Mouse (Mus musculus) liver, embryonic 16.5 days (tissue): ENCODE measurements at regions not wholly inside any gene's neighbourhood (a gene's known extent, or its start where the extent isn't known, plus 50 kb on each side); places are given as distances from the start of the nearest gene placed in this dataset.
"Not testable (repeated sequence)": the region's sequence is repeated elsewhere in the genome, so short reads cannot be mapped to it uniquely, and the experiment has no call there.

Experiments
- ATAC-seq: fragments of 200-750 bp; cut with Nextera tagmentation; 2 replicates; pipeline ENCODE4 v1.8.0; 2017; ENCODE audit warnings: low read depth, mild to moderate bottlenecking, moderate number of reproducible peaks, moderate library complexity
- H3K27ac ChIP-seq: fragments of 300-500 bp; sonication (generic); 2 replicates; pipeline ENCODE4 v1.5.1; 2014; ENCODE audit warnings: mild to moderate bottlenecking, low read length
- H3K27me3 ChIP-seq: fragments of 300-500 bp; sonication (generic); 2 replicates; pipeline ENCODE4 v1.6.1; 2014; ENCODE audit warnings: low read depth, low read length, mixed read lengths; ENCODE audit not compliant: control insufficient read depth, insufficient read depth
- H3K36me3 ChIP-seq: fragments of 300-500 bp; sonication (generic); 2 replicates; pipeline ENCODE4 v1.6.1; 2014; ENCODE audit warnings: mild to moderate bottlenecking; ENCODE audit not compliant: control insufficient read depth, insufficient read depth
- H3K4me1 ChIP-seq: fragments of 300-500 bp; sonication (generic); 2 replicates; pipeline ENCODE4 v1.6.1; 2014; ENCODE audit warnings: low read depth, low read length, mixed read lengths; ENCODE audit not compliant: control insufficient read depth
- H3K4me2 ChIP-seq: fragments of 300-500 bp; sonication (generic); 2 replicates; pipeline ENCODE4 v1.6.1; 2014; ENCODE audit warnings: low read depth, low read length, mixed read lengths
- H3K4me3 ChIP-seq: fragments of 300-500 bp; sonication (generic); 2 replicates; pipeline ENCODE4 v1.5.1; 2014; ENCODE audit warnings: low read depth, mild to moderate bottlenecking, low read length
- H3K9ac ChIP-seq: fragments of 300-500 bp; sonication (generic); 2 replicates; pipeline ENCODE4 v1.6.1; 2014; ENCODE audit warnings: low read depth, low read length
- H3K9me3 ChIP-seq: fragments of 300-500 bp; sonication (generic); replicated peaks from 2 replicates; pipeline ENCODE4 v1.6.1; 2016; ENCODE audit warnings: low read length; ENCODE audit not compliant: control insufficient read depth
- WGBS: fragments of 180-500 bp; shearing (Covaris S2); extraction: QIAGEN DNeasy Blood & Tissue Kit; methylation state at CpG from one replicate; pipeline ENCODE4 v1.1.7; 2014; ENCODE audit not compliant: insufficient replicate concordance; 5-methylcytosine and 5-hydroxymethylcytosine counted together

GRCm38 (mm10) chr12:114990916-114991315 lies 1056.6 kb upstream of the Zfp386 start:
- no peak for ATAC-seq
- no peak overlapping the region for H3K27ac ChIP-seq
- WGBS: 52% methylated on average over 1 of the region's 1 CpGs

DNA sequence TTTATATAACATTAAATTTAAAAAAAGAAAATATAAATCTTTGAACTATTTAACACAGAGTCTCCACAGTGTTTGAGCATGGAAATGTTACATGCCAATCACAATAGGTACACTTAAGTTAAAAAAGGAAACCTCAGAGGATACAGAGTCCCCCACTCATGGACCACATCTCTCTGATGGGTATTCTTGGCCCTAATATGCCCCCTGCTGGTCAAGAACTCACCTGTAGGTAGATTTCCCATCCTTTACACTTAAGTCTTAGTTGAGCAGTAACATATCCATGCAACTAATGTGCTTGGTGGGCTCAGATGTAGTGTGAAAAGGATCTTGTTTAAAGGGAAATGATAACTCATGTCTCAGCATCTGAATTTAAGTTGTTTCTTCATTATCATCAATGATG lies 1050.7 kb upstream of the Zfp386 start:
- H3K27me3 ChIP-seq: no peaks in the 10 kb centered on the region
- no peaks in the 10 kb centered on the region for H3K4me1 ChIP-seq
- H3K36me3 ChIP-seq: no peaks in the 10 kb centered on the region
- no peak overlapping the region for H3K4me3 ChIP-seq
- H3K9ac ChIP-seq: no peak overlapping the region
- H3K4me2 ChIP-seq: no peak overlapping the region
- ATAC-seq: no peak
- H3K27ac ChIP-seq: no peak overlapping the region
- no peaks in the 10 kb centered on the region for H3K9me3 ChIP-seq

More at GRCm38 (mm10) chr12:114990916-114991315, 1056.6 kb upstream of the Zfp386 start:
- H3K27me3 ChIP-seq: no peaks in the 10 kb centered on the region
- no peaks in the 10 kb centered on the region for H3K4me1 ChIP-seq
- no peaks in the 10 kb centered on the region for H3K9me3 ChIP-seq
- no peaks in the 10 kb centered on the region for H3K36me3 ChIP-seq
- no peak overlapping the region for H3K4me3 ChIP-seq
- H3K4me2 ChIP-seq: no peak overlapping the region
- no peak overlapping the region for H3K9ac ChIP-seq

DNA sequence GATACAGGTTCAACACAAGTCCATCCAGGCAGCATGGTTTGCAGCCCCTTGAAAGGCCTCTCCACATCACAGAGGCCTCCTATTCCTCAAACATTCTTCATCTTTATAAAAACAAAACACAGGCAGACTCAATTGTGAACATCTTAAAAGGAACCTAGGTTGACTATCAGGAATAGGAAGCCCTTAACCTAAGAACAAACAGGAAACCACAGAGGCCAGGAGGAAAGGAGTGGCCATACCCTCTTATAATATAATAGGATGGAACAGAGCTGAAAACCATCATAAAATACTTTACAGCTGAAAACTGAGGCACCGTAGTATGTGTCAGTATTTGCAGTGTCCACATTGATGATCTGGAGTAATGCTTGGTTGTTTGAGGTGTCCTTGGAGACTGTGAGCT lies 1044.4 kb upstream of the Zfp386 start:
- no peaks in the 10 kb centered on the region for H3K36me3 ChIP-seq
- ATAC-seq: no peak
- H3K4me1 ChIP-seq: no peaks in the 10 kb centered on the region
- H3K4me2 ChIP-seq: no peak overlapping the region
- no peaks in the 10 kb centered on the region for H3K9me3 ChIP-seq
- H3K4me3 ChIP-seq: no peak overlapping the region
- H3K27ac ChIP-seq: no peak overlapping the region
- WGBS: 79% methylated on average over 1 of the region's 1 CpGs
- H3K9ac ChIP-seq: no peak overlapping the region
- H3K27me3 ChIP-seq: no peaks in the 10 kb centered on the region

GRCm38 (mm10) chr12:115008434-115008833 lies 1039.1 kb upstream of the Zfp386 start:
- H3K4me3 ChIP-seq: no peak overlapping the region
- WGBS: 35% methylated on average over 2 of the region's 2 CpGs
- H3K36me3 ChIP-seq: no peaks in the 10 kb centered on the region
- no peaks in the 10 kb centered on the region for H3K27me3 ChIP-seq
- no peaks in the 10 kb centered on the region for H3K9me3 ChIP-seq
- H3K27ac ChIP-seq: no peak overlapping the region
- no peak overlapping the region for H3K4me2 ChIP-seq
- no peak overlapping the region for H3K9ac ChIP-seq
- H3K4me1 ChIP-seq: no peaks in the 10 kb centered on the region
- no peak for ATAC-seq

- H3K4me3 ChIP-seq: no peak overlapping the region
- no peak overlapping the region for H3K27ac ChIP-seq
- no peak overlapping the region for H3K4me2 ChIP-seq
- H3K9ac ChIP-seq: no peak overlapping the region
- H3K27me3 ChIP-seq: no peaks in the 10 kb centered on the region
- no peaks in the 10 kb centered on the region for H3K9me3 ChIP-seq
- no peak for ATAC-seq
- WGBS: 52% methylated on average over 3 of the region's 3 CpGs
- H3K4me1 ChIP-seq: no peaks in the 10 kb centered on the region
- no peaks in the 10 kb centered on the region for H3K36me3 ChIP-seq
Observed at GRCm38 (mm10) chr12:115012751-115013150, 1034.8 kb upstream of the Zfp386 start.

DNA sequence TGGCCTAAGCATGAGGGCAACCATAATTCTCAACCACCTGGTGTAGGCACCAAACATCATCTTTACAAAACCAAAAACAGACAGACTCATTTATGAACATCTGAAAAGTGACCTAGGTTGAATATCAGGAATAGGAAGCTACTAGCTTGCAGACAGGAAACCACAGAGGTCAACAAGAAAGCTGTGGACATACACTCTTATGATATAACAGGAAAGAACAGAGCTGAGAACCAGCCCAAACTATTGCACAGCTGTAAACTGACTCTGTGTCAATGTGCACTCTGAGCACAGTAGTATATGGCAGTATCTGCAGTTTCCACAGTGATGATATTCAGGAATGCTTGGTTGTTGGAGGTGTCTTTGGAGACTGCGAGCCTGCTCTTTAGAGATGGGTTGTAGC lies 1023.8 kb upstream of the Zfp386 start:
- Histone ChIP-seq H3K4me2 (no peak overlapping the region), H3K36me3 (no peaks in the 10 kb centered on the region), H3K4me3 (no peak overlapping the region), H3K27me3 (no peaks in the 10 kb centered on the region), H3K4me1 (no peaks in the 10 kb centered on the region), H3K9ac (no peak overlapping the region), H3K27ac (no peak overlapping the region), H3K9me3 (no peaks in the 10 kb centered on the region)
- 60% methylated on average over 1 of the region's 1 CpGs for WGBS
- peak; percentile 64; the same call in 1 of the 2 replicates for ATAC-seq

- H3K4me2 ChIP-seq: no peak overlapping the region
- ATAC-seq: peak; percentile 24; the same call in 1 of the 2 replicates
- H3K27ac ChIP-seq: no peak overlapping the region
- 51% methylated on average over 3 of the region's 3 CpGs for WGBS
- H3K27me3 ChIP-seq: no peaks in the 10 kb centered on the region
- no peak overlapping the region for H3K9ac ChIP-seq
- H3K4me1 ChIP-seq: no peaks in the 10 kb centered on the region
- no peaks in the 10 kb centered on the region for H3K9me3 ChIP-seq
- H3K36me3 ChIP-seq: no peaks in the 10 kb centered on the region
- no peak overlapping the region for H3K4me3 ChIP-seq
Observed at GRCm38 (mm10) chr12:115034438-115035129, 1012.9 kb upstream of the Zfp386 start.

DNA sequence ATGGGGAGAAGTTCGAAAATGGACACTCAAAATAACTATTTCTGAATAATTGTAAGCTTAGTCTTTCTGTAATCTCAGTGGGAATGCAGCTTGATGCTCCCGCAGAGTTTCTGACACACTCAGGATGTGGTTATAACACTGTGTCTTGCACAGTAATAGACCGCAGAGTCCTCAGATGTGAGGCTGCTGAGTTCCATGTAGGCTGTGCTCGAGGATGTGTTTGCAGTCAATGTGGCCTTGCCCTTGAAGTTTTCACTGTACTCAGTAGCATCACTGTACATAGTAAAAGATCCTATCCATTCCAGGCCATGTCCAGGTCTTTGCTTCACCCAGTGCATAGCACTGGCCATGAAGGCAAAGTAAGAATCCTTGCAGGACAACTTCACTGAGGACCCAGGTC lies 992.4 kb upstream of the Zfp386 start:
- H3K4me1 ChIP-seq: no peaks in the 10 kb centered on the region
- H3K4me2 ChIP-seq: no peak overlapping the region
- WGBS: 59% methylated on average over 4 of the region's 4 CpGs
- no peak overlapping the region for H3K27ac ChIP-seq
- H3K36me3 ChIP-seq: no peaks in the 10 kb centered on the region
- H3K9me3 ChIP-seq: no peaks in the 10 kb centered on the region
- ATAC-seq: no peak
- H3K27me3 ChIP-seq: no peaks in the 10 kb centered on the region
- H3K4me3 ChIP-seq: no peak overlapping the region
- no peak overlapping the region for H3K9ac ChIP-seq

- not testable (repeated sequence) for H3K9me3 ChIP-seq, H3K27ac ChIP-seq, H3K27me3 ChIP-seq, H3K36me3 ChIP-seq, H3K9ac ChIP-seq, H3K4me1 ChIP-seq, H3K4me2 ChIP-seq, H3K4me3 ChIP-seq, ATAC-seq
Observed at GRCm38 (mm10) chr12:115059954-115060353, 987.6 kb upstream of the Zfp386 start.
